Mouse (Mus musculus) liver, embryonic 11.5 days (tissue): ENCODE data around the gene Mettl27. TPM values are rescaled to one million over a fixed set of nuclear protein-coding genes. Genes with fewer than 3 reads are reported as not detected.
A peak's percentile ranks its signal among the peaks of the same experiment; 100 is the strongest.

ENCODE experiments used
- ATAC-seq: fragments of 200-750 bp; cut with Nextera tagmentation; replicated peaks from 2 replicates; pipeline ENCODE4 v1.8.0; 2017; ENCODE audit warnings: moderate number of reproducible peaks, mild to moderate bottlenecking, moderate TSS enrichment, moderate library complexity; ENCODE audit not compliant: low FRiP score
- DNase-seq: peaks from one replicate; pipeline ENCODE4 v3.0.0-alpha.2; 2017; ENCODE audit warnings: low spot score
- H3K27ac ChIP-seq: fragments of 300-500 bp; sonication (generic); 2 replicates; pipeline ENCODE4 v1.5.1; 2014; ENCODE audit warnings: mild to moderate bottlenecking, low read depth, low read length, control low read depth
- H3K27me3 ChIP-seq: fragments of 300-500 bp; sonication (generic); replicated peaks from 2 replicates; pipeline ENCODE4 v1.6.1; 2014; ENCODE audit warnings: low read length, mixed read lengths; ENCODE audit not compliant: control insufficient read depth, insufficient read depth
- H3K36me3 ChIP-seq: fragments of 300-500 bp; sonication (generic); 2 replicates; pipeline ENCODE4 v1.6.1; 2014; ENCODE audit warnings: mild to moderate bottlenecking, low read length, moderate library complexity, mixed read lengths; ENCODE audit not compliant: control insufficient read depth, insufficient read depth
- H3K4me1 ChIP-seq: fragments of 300-500 bp; sonication (generic); replicated peaks from 2 replicates; pipeline ENCODE4 v1.6.1; 2014; ENCODE audit warnings: low read length, mixed read lengths; ENCODE audit not compliant: control insufficient read depth, insufficient read depth
- H3K4me2 ChIP-seq: fragments of 300-500 bp; sonication (generic); 2 replicates; pipeline ENCODE4 v1.6.1; 2014; ENCODE audit warnings: mild to moderate bottlenecking, control low read depth, moderate library complexity
- H3K4me3 ChIP-seq: fragments of 300-500 bp; sonication (generic); 2 replicates; pipeline ENCODE4 v1.5.1; 2014; ENCODE audit warnings: low read depth, low read length, control low read depth
- H3K9ac ChIP-seq: fragments of 300-500 bp; sonication (generic); 2 replicates; pipeline ENCODE4 v1.6.1; 2014; ENCODE audit warnings: low read depth, low read length, control low read depth
- H3K9me3 ChIP-seq: fragments of 300-500 bp; sonication (generic); 2 replicates; pipeline ENCODE4 v1.6.1; 2016; ENCODE audit warnings: low read length, inconsistent platforms, mixed read lengths; ENCODE audit not compliant: control insufficient read depth
- WGBS: fragments of 180-500 bp; shearing (Covaris S2); extraction: QIAGEN DNeasy Blood & Tissue Kit; methylation state at CpG from one replicate; pipeline ENCODE4 v1.1.7; 2014; 5-methylcytosine and 5-hydroxymethylcytosine counted together
- polyA plus RNA-seq: library from polyadenylated mRNA; unstranded; fragments of >200 nt; fragmentation: Nextera tagmentation; extraction: Ambion mirVana; gene quantifications from 2 replicates; pipeline ENCODE4 v1.2.1, GENCODE M21; 2014

Gene Mettl27
- polyA plus RNA-seq, 1 experiment from 2014 or later = 9.1 TPM

DNA sequence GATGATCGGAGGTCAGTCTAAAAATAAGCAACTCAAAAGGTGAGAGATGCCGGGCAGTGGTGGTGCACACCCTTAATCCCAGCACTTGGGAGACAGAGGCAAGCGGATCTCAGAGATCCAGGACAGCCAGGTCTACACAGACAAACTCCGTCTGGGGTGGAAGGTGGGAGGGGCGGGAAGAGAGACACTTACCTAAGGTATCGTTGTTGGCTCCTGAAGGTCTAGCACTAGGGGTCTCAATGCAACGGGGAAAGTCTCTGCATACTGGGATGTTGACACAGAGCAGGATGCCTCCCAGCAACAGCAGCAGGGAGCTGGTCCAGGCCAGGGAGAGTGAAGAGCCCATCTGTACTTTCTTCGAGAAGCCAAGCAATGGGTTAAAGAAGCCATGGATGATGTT is 17.7 kb upstream of the Mettl27 start:
- ATAC-seq = no peak
- 61% methylated on average over 8 of the region's 8 CpGs for WGBS
- Histone ChIP-seq H3K27ac (peak overlapping the region; percentile 97), H3K4me3 (peak overlapping the region; percentile 64), H3K4me1 (peaks cover 17% of the 10 kb centered on the region), H3K4me2 (peak overlapping the region; percentile 60), H3K9ac (peak overlapping the region; percentile 82), H3K9me3 (no peaks in the 10 kb centered on the region), H3K27me3 (no peaks in the 10 kb centered on the region), H3K36me3 (no peaks in the 10 kb centered on the region)
- no peak for DNase-seq

DNA sequence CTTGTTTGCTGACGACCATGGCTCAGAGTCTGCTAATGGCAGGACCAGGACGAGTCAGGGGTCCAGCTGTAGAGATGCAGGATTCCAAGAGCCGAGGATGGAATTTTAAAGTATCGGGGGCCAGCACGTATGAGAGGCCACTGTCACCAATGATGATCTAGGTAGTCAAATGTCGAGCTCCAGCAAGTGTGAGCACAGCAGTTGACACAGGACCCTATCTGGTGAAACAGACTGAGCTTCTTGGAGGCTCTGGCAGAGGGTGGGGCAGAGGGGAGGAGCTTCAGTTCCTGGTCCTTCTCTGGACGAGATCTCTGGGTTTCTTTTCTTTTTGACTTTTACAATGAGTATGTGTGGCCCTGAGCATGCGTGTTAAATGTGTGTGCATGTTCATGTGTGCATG is 16.9 kb upstream of the Mettl27 start, which contains the start of gene Cldn13:
TSS of gene Cldn13 (minus strand) at position 216 of the 400 bp plus-strand sequence.
- Histone ChIP-seq H3K4me2 (peak within 1 kb of the TSS; percentile 60), H3K9me3 (no peaks in the 10 kb centered on the region), H3K9ac (peak within 1 kb of the TSS; percentile 82), H3K27ac (peak within 1 kb of the TSS; percentile 97), H3K4me1 (peaks cover 25% of the 10 kb centered on the region), H3K36me3 (no peaks in the 10 kb centered on the region), H3K4me3 (peak within 1 kb of the TSS; percentile 64), H3K27me3 (no peaks in the 10 kb centered on the region)
- 53% methylated on average over 8 of the region's 8 CpGs for WGBS
- ATAC-seq (peak; percentile 76), DNase-seq (no peak)

GRCm38 (mm10) chr5:134918071-134918832 is 13.9 kb upstream of the Mettl27 start:
- H3K4me3 ChIP-seq = no peak overlapping the region
- peaks cover 35% of the 10 kb centered on the region for H3K4me1 ChIP-seq
- peak overlapping the region; percentile 47 for H3K4me2 ChIP-seq

GRCm38 (mm10) chr5:134919097-134919496 is 13.1 kb upstream of the Mettl27 start:
- Histone ChIP-seq H3K4me2 (peak overlapping the region; percentile 47), H3K4me3 (no peak overlapping the region), H3K9me3 (no peaks in the 10 kb centered on the region), H3K9ac (no peak overlapping the region), H3K4me1 (peaks cover 35% of the 10 kb centered on the region), H3K36me3 (no peaks in the 10 kb centered on the region), H3K27me3 (no peaks in the 10 kb centered on the region), H3K27ac (peak overlapping the region; percentile 88)
- peak; percentile 48 for DNase-seq
- 34% methylated on average over 3 of the region's 3 CpGs for WGBS
- ATAC-seq = peak; percentile 87

More at GRCm38 (mm10) chr5:134918071-134918832, 13.9 kb upstream of the Mettl27 start:
- 48% methylated on average over 16 of the region's 16 CpGs for WGBS
- ATAC-seq (0 out of 2 replicates have a peak, but pooled peaks have one; percentile 4), DNase-seq (peak; percentile 68)
- H3K36me3 ChIP-seq = no peaks in the 10 kb centered on the region
- H3K27ac ChIP-seq = peak overlapping the region; percentile 88
- 0 out of 2 replicates have a peak overlapping the region, but pooled peaks have one; percentile 26 for H3K9ac ChIP-seq
- H3K9me3 ChIP-seq = no peaks in the 10 kb centered on the region
- H3K27me3 ChIP-seq = no peaks in the 10 kb centered on the region

GRCm38 (mm10) chr5:134920106-134920687 is 12.0 kb upstream of the Mettl27 start:
- 71% methylated on average over 6 of the region's 6 CpGs for WGBS
- peaks cover 35% of the 10 kb centered on the region for H3K4me1 ChIP-seq
- no peaks in the 10 kb centered on the region for H3K27me3 ChIP-seq
- no peak overlapping the region for H3K4me3 ChIP-seq
- DNase-seq = no peak
- H3K9me3 ChIP-seq = no peaks in the 10 kb centered on the region
- peak overlapping the region; percentile 88 for H3K27ac ChIP-seq
- peak overlapping the region; percentile 46 for H3K9ac ChIP-seq
- H3K36me3 ChIP-seq = no peaks in the 10 kb centered on the region
- ATAC-seq = no peak
- peak overlapping the region; percentile 47 for H3K4me2 ChIP-seq

DNA sequence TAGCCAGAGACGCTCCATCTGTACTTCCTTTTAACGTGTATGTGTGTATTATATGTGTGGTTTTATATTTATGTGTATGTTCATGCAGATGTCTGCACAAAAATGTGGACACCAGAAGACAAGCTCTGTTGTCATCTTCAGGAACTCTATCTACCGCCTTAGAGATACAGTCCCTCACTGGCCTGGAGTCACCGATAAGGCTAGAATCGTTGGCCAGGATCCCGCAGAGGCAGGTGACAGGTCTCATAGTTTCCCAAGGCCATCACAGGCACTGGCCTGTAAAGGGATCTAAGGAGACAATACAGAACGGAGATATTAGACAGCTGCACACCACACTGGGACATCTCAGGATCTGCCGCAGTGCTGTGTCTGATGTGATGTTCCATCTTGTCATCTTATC is 11.1 kb upstream of the Mettl27 start:
- Histone ChIP-seq H3K27me3 (no peaks in the 10 kb centered on the region), H3K9ac (no peak overlapping the region; the same call in 1 of the 2 replicates), H3K36me3 (no peaks in the 10 kb centered on the region), H3K4me1 (peaks cover 29% of the 10 kb centered on the region), H3K9me3 (no peaks in the 10 kb centered on the region), H3K27ac (peak overlapping the region; percentile 88), H3K4me2 (peak overlapping the region; percentile 1; the same call in 1 of the 2 replicates), H3K4me3 (no peak overlapping the region)
- WGBS = 73% methylated on average over 8 of the region's 8 CpGs
- ATAC-seq (peak; percentile 25; the same call in 1 of the 2 replicates), DNase-seq (no peak)

DNA sequence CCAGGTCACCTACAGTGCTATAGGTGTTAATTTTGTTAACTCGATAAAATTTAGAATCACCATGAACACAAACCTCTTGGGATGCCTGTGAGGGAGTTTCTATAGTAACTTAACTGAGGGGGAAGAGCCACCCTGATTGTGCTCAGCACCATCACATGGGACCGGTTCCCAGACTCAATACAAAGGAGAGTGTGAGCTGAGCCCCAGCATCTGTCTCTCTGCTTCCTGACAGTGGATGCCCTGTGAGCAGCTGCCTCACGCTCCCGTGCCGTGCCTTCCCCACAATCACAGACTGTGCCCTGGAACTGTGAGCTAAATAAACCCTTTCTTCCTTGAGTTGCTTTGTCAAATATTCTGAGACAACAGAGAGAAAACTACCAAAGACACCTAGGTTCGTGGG is 9.0 kb upstream of the Mettl27 start:
- H3K27me3 ChIP-seq = no peaks in the 10 kb centered on the region
- no peak overlapping the region for H3K4me3 ChIP-seq
- no peaks in the 10 kb centered on the region for H3K9me3 ChIP-seq
- H3K36me3 ChIP-seq = no peaks in the 10 kb centered on the region
- H3K4me2 ChIP-seq = no peak overlapping the region
- no peak for DNase-seq
- ATAC-seq = no peak
- no peak overlapping the region for H3K9ac ChIP-seq
- H3K4me1 ChIP-seq = peaks cover 27% of the 10 kb centered on the region
- H3K27ac ChIP-seq = no peak overlapping the region
- WGBS = 64% methylated on average over 6 of the region's 6 CpGs

- H3K9ac ChIP-seq = no peak overlapping the region
- no peaks in the 10 kb centered on the region for H3K4me1 ChIP-seq
- 70% methylated on average over 4 of the region's 4 CpGs for WGBS
- H3K27me3 ChIP-seq = no peaks in the 10 kb centered on the region
- H3K36me3 ChIP-seq = no peaks in the 10 kb centered on the region
- ATAC-seq (no peak), DNase-seq (no peak)
- H3K9me3 ChIP-seq = no peaks in the 10 kb centered on the region
- H3K27ac ChIP-seq = no peak overlapping the region
- H3K4me2 ChIP-seq = no peak overlapping the region
- no peak overlapping the region for H3K4me3 ChIP-seq
These were observed 5.4 kb upstream of the Mettl27 start for GRCm38 (mm10) chr5:134926726-134927125.
